Mouse (Mus musculus): ENCODE results near the gene Glul.

The Glul gene

GRCm38 (mm10) chr1:153909963-153910291 is 10.2 kb downstream of the Glul start:
- no peak for DNase-seq

GRCm38 (mm10) chr1:153910423-153910822 is 10.7 kb downstream of the Glul start:
- no peak for DNase-seq

- DNase-seq: peak; percentile 41 to 52
Measured at GRCm38 (mm10) chr1:153911276-153911795, 11.6 kb downstream of the Glul start.

- no peak for DNase-seq
Measured at GRCm38 (mm10) chr1:153913869-153914268, 14.1 kb downstream of the Glul start.

GRCm38 (mm10) chr1:153918521-153919206 is 18.9 kb downstream of the Glul start:
- peak; percentile 50 to 85 for DNase-seq

- DNase-seq: no peak
Measured at GRCm38 (mm10) chr1:153921642-153922041, 21.9 kb downstream of the Glul start.

GRCm38 (mm10) chr1:153922571-153923021 is 22.9 kb downstream of the Glul start:
- DNase-seq: no peak

- DNase-seq: no peak
Measured at GRCm38 (mm10) chr1:153924395-153925385, 24.9 kb downstream of the Glul start.

GRCm38 (mm10) chr1:153930431-153930830 is 30.7 kb downstream of the Glul start:
- no peak for DNase-seq

- DNase-seq: no peak
Measured at GRCm38 (mm10) chr1:153933772-153934171, 34.0 kb downstream of the Glul start.

GRCm38 (mm10) chr1:153935844-153936380 is 36.2 kb downstream of the Glul start:
- DNase-seq: no peak

GRCm38 (mm10) chr1:153937025-153937424 is 37.3 kb downstream of the Glul start:
- no peak for DNase-seq

GRCm38 (mm10) chr1:153940986-153941385 is 41.2 kb downstream of the Glul start:
- DNase-seq: no peak

- no peak for DNase-seq
Measured at GRCm38 (mm10) chr1:153945181-153945580, 45.4 kb downstream of the Glul start.

- no peak for DNase-seq
Measured at GRCm38 (mm10) chr1:153946971-153947370, 47.2 kb downstream of the Glul start.

- no peak for DNase-seq
Measured at GRCm38 (mm10) chr1:153947837-153948236, 48.1 kb downstream of the Glul start.

GRCm38 (mm10) chr1:153953232-153953631 is 53.5 kb downstream of the Glul start:
- no peak for DNase-seq

GRCm38 (mm10) chr1:153953797-153954196 is 54.1 kb downstream of the Glul start:
- DNase-seq: no peak

- DNase-seq: no peak
Measured at GRCm38 (mm10) chr1:153957850-153958249, 58.1 kb downstream of the Glul start.

Data from kidney, adult 8-10 months (tissue).